Mouse (Mus musculus) stomach, postnatal 0 days (tissue): ENCODE measurements around the gene Atp1b2.

Experiments used
- CTCF ChIP-seq: IDR thresholded peaks from 2 replicates; pipeline ENCODE4 v1.5.1; 2016; ENCODE audit warnings: antibody characterized with exemption, low read depth, mild to moderate bottlenecking, moderate library complexity
- EP300 ChIP-seq: optimal IDR thresholded peaks from 2 replicates; pipeline ENCODE3; 2016; ENCODE audit warnings: antibody characterized with exemption

DNA sequence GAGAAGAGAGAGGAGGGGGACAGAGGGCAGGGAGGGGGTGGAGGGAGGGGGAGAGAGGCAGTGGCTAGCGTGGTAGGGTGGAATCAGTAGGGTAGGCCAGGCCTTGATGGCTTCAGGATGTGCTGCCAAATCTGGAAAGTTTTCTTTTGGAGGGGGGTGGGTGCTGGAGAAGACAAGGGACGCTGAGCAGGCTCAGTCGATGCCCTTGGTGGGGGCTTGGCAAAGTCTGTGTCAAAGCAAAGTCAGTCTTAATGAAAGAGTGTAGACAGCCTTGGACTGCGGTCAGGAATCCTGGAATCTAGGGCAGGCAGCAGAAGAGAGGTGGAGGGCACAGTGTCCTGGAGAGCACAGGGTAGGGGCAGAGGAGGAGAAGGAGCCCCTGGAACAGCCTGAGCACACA lies 5.2 kb upstream of the Atp1b2 start:
- no peak for TF ChIP-seq CTCF
- TF ChIP-seq EP300 = no peak
